Mouse (Mus musculus): ENCODE results near the gene Jpt1. TPM values are rescaled to one million over a fixed set of nuclear protein-coding genes. Genes with fewer than 3 reads are reported as not detected.

Jpt1 gene
- polyA plus RNA-seq, 1 experiment from 2014 or later = 538 TPM

DNA sequence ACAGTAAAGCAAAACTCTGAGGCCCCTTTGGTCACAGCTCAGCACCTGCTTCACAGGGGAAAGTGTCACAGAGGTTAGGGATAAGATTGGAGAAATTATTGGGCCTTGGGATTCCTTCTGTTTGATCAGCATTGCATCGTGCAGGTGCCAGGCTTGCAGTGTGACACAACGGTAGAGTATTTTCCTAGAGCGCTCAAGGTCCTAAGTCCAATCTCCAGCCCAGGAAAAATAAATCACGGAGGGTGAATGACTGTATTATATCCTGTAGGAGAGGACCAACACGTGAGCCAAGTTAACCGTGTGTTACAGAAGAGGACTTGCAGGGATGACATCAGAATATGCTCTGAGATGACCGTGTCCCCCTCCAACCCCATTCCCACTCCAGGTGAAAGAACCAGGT, 64.0 kb downstream of the Jpt1 start:
- Histone ChIP-seq H3K27me3 (ENCODE audit: control insufficient read depth, insufficient read depth, low read length) (no peaks in the 10 kb centered on the region), H3K36me3 (ENCODE audit: control insufficient read depth, insufficient read depth, low read length) (no peaks in the 10 kb centered on the region), H3K9ac (ENCODE audit: low read length) (no peak overlapping the region), H3K4me3 (ENCODE audit: control insufficient read depth in 1 of 2, insufficient read depth in 1 of 2, low read depth in 1 of 2, low read length in 2 of 2) (no peak overlapping the region), H3K9me3 (ENCODE audit: control insufficient read depth, low read length) (no peaks in the 10 kb centered on the region), H3K4me2 (ENCODE audit: low read length) (no peak overlapping the region), H3K27ac (replicated peaks in 1 of 2; ENCODE audit: control insufficient read depth in 1 of 2, insufficient read depth in 1 of 2, low read depth in 2 of 2, low read length in 2 of 2) (no peak overlapping the region), H3K4me1 (ENCODE audit: control insufficient read depth in 2 of 2, insufficient read depth in 2 of 2, low read length in 2 of 2) (peaks cover 25 to 33% of the 10 kb centered on the region in 2 experiments)
- ATAC-seq (ENCODE audit: insufficient number of reproducible peaks, insufficient read depth, low FRiP score, low read depth) = no peak
- 89% methylated on average over 7 of the region's 7 CpGs for WGBS

GRCm38 (mm10) chr11:115448998-115449397, 65.2 kb downstream of the Jpt1 start:
- no peaks in the 10 kb centered on the region for H3K36me3 ChIP-seq (ENCODE audit: control insufficient read depth, insufficient read depth, low read length)
- no peak overlapping the region for H3K4me2 ChIP-seq (ENCODE audit: low read length)
- ATAC-seq (ENCODE audit: insufficient number of reproducible peaks, insufficient read depth, low FRiP score, low read depth) = no peak
- no peak overlapping the region for H3K27ac ChIP-seq (replicated peaks in 1 of 2; ENCODE audit: control insufficient read depth in 1 of 2, insufficient read depth in 1 of 2, low read depth in 2 of 2, low read length in 2 of 2)
- no peak overlapping the region for H3K4me3 ChIP-seq (ENCODE audit: control insufficient read depth in 1 of 2, insufficient read depth in 1 of 2, low read depth in 1 of 2, low read length in 2 of 2)
- peaks cover 25 to 33% of the 10 kb centered on the region in 2 experiments for H3K4me1 ChIP-seq (ENCODE audit: control insufficient read depth in 2 of 2, insufficient read depth in 2 of 2, low read length in 2 of 2)
- H3K9ac ChIP-seq (ENCODE audit: low read length) = no peak overlapping the region
- WGBS = 64% methylated on average over 7 of the region's 7 CpGs
- no peaks in the 10 kb centered on the region for H3K9me3 ChIP-seq (ENCODE audit: control insufficient read depth, low read length)
- no peaks in the 10 kb centered on the region for H3K27me3 ChIP-seq (ENCODE audit: control insufficient read depth, insufficient read depth, low read length)

GRCm38 (mm10) chr11:115448075-115448474, 66.1 kb downstream of the Jpt1 start:
- H3K9ac ChIP-seq (ENCODE audit: low read length) = no peak overlapping the region
- no peaks in the 10 kb centered on the region for H3K36me3 ChIP-seq (ENCODE audit: control insufficient read depth, insufficient read depth, low read length)
- H3K27ac ChIP-seq (replicated peaks in 1 of 2; ENCODE audit: control insufficient read depth in 1 of 2, insufficient read depth in 1 of 2, low read depth in 2 of 2, low read length in 2 of 2) = no peak overlapping the region
- no peaks in the 10 kb centered on the region for H3K27me3 ChIP-seq (ENCODE audit: control insufficient read depth, insufficient read depth, low read length)
- H3K4me3 ChIP-seq (ENCODE audit: control insufficient read depth in 1 of 2, insufficient read depth in 1 of 2, low read depth in 1 of 2, low read length in 2 of 2) = no peak overlapping the region
- no peaks in the 10 kb centered on the region for H3K9me3 ChIP-seq (ENCODE audit: control insufficient read depth, low read length)
- H3K4me2 ChIP-seq (ENCODE audit: low read length) = no peak overlapping the region
- WGBS = 90% methylated on average over 16 of the region's 16 CpGs
- peaks cover 19 to 28% of the 10 kb centered on the region in 2 experiments for H3K4me1 ChIP-seq (ENCODE audit: control insufficient read depth in 2 of 2, insufficient read depth in 2 of 2, low read length in 2 of 2)
- ATAC-seq (ENCODE audit: insufficient number of reproducible peaks, insufficient read depth, low FRiP score, low read depth) = no peak

Small RNA genes lying within 50 kb of the gene (microRNA-seq; reads per million reads assigned to microRNA genes)
- gene Mir3968 = not detected

Other genes with a start within 250 kb of the Jpt1 start
- 0.15 TPM in 1 of 2 replicates, not detected in the other for gene Grin2c, start 247.1 kb downstream of the Jpt1 start, polyA plus RNA-seq (2014; fragmentation: Nextera tagmentation; extraction: Ambion mirVana)
- 9.3 and 9.4 TPM in 2 replicates for gene Fdxr, start 237.3 kb downstream of the Jpt1 start, polyA plus RNA-seq (2014; fragmentation: Nextera tagmentation; extraction: Ambion mirVana)
- gene Fads6, start 216.7 kb downstream of the Jpt1 start, polyA plus RNA-seq (2014; fragmentation: Nextera tagmentation; extraction: Ambion mirVana) = 0.94 and 1.2 TPM in 2 replicates
- gene Otop2, start 207.2 kb downstream of the Jpt1 start, polyA plus RNA-seq (2014; fragmentation: Nextera tagmentation; extraction: Ambion mirVana) = not detected in 2 replicates
- gene Ush1g, start 192.3 kb downstream of the Jpt1 start, polyA plus RNA-seq (2014; fragmentation: Nextera tagmentation; extraction: Ambion mirVana) = 0.05 TPM in 1 of 2 replicates, not detected in the other
- not detected in 2 replicates for gene Otop3, start 179.7 kb downstream of the Jpt1 start, polyA plus RNA-seq (2014; fragmentation: Nextera tagmentation; extraction: Ambion mirVana)
- 7.4 and 7.8 TPM in 2 replicates for gene Hid1, start 146.6 kb downstream of the Jpt1 start, polyA plus RNA-seq (2014; fragmentation: Nextera tagmentation; extraction: Ambion mirVana)
- 10.3 and 10.5 TPM in 2 replicates for gene Cdr2l, start 132.5 kb downstream of the Jpt1 start, polyA plus RNA-seq (2014; fragmentation: Nextera tagmentation; extraction: Ambion mirVana)
- gene Mrpl58, start 110.6 kb downstream of the Jpt1 start, polyA plus RNA-seq (2014; fragmentation: Nextera tagmentation; extraction: Ambion mirVana) = 191 and 195 TPM in 2 replicates
- gene Atp5h, start 94.4 kb downstream of the Jpt1 start, polyA plus RNA-seq (2014; fragmentation: Nextera tagmentation; extraction: Ambion mirVana) = 2,259 and 2,271 TPM in 2 replicates
- 19.3 and 23.5 TPM in 2 replicates for gene Kctd2, start 94.3 kb downstream of the Jpt1 start, polyA plus RNA-seq (2014; fragmentation: Nextera tagmentation; extraction: Ambion mirVana)
- 0.14 TPM in 1 of 2 replicates, not detected in the other for gene Trim80, start 73.8 kb downstream of the Jpt1 start, polyA plus RNA-seq (2014; fragmentation: Nextera tagmentation; extraction: Ambion mirVana)
- gene Slc16a5, start 51.9 kb downstream of the Jpt1 start, polyA plus RNA-seq (2014; fragmentation: Nextera tagmentation; extraction: Ambion mirVana) = 0.08 and 0.26 TPM in 2 replicates
- 5.5 and 7.5 TPM in 2 replicates for gene Armc7, start 38.7 kb downstream of the Jpt1 start, polyA plus RNA-seq (2014; fragmentation: Nextera tagmentation; extraction: Ambion mirVana)
- gene Nt5c, start 22.5 kb downstream of the Jpt1 start, polyA plus RNA-seq (2014; fragmentation: Nextera tagmentation; extraction: Ambion mirVana) = 54.5 and 56.2 TPM in 2 replicates
- gene Sumo2, start 21.9 kb upstream of the Jpt1 start, polyA plus RNA-seq (2014; fragmentation: Nextera tagmentation; extraction: Ambion mirVana) = 600 and 636 TPM in 2 replicates
- 85.2 and 89.3 TPM in 2 replicates for gene Nup85, start 50.0 kb upstream of the Jpt1 start, polyA plus RNA-seq (2014; fragmentation: Nextera tagmentation; extraction: Ambion mirVana)
- gene Mrps7, start 89.5 kb upstream of the Jpt1 start, polyA plus RNA-seq (2014; fragmentation: Nextera tagmentation; extraction: Ambion mirVana) = 79.9 and 87.4 TPM in 2 replicates
- 16.1 and 17.2 TPM in 2 replicates for gene Gga3, start 89.7 kb upstream of the Jpt1 start, polyA plus RNA-seq (2014; fragmentation: Nextera tagmentation; extraction: Ambion mirVana)
- 31.7 and 32.3 TPM in 2 replicates for gene Mif4gd, start 98.6 kb upstream of the Jpt1 start, polyA plus RNA-seq (2014; fragmentation: Nextera tagmentation; extraction: Ambion mirVana)
- gene Slc25a19, start 113.9 kb upstream of the Jpt1 start, polyA plus RNA-seq (2014; fragmentation: Nextera tagmentation; extraction: Ambion mirVana) = 42.8 and 46.0 TPM in 2 replicates
- 59.4 and 63.9 TPM in 2 replicates for gene Grb2, start 194.2 kb upstream of the Jpt1 start, polyA plus RNA-seq (2014; fragmentation: Nextera tagmentation; extraction: Ambion mirVana)